Mouse (Mus musculus) midbrain, embryonic 16.5 days (tissue): ENCODE results near the gene Cacnb2. TPM values are rescaled to one million over a fixed set of nuclear protein-coding genes. Genes with fewer than 3 reads are reported as not detected.
A peak's percentile ranks its signal among the peaks of the same experiment; 100 is the strongest.

Source experiments
- ATAC-seq: fragments of 200-750 bp; cut with Nextera tagmentation; 2 replicates; pipeline ENCODE4 v1.8.0; 2017; ENCODE audit warnings: moderate TSS enrichment
- H3K27ac ChIP-seq: fragments of 300-500 bp; sonication (generic); 2 replicates; pipeline ENCODE4 v1.5.1; 2014; ENCODE audit warnings: mild to moderate bottlenecking, low read length, mixed read lengths
- H3K27me3 ChIP-seq: fragments of 300-500 bp; sonication (generic); 2 replicates; pipeline ENCODE4 v1.6.1; 2014; ENCODE audit warnings: low read depth, low read length, mixed read lengths; ENCODE audit not compliant: control insufficient read depth, insufficient read depth
- H3K36me3 ChIP-seq: fragments of 300-500 bp; sonication (generic); 2 replicates; pipeline ENCODE4 v1.6.1; 2014; ENCODE audit warnings: mild to moderate bottlenecking, low read length, moderate library complexity, mixed read lengths; ENCODE audit not compliant: control insufficient read depth, insufficient read depth
- H3K4me1 ChIP-seq: fragments of 300-500 bp; sonication (generic); 2 replicates; pipeline ENCODE4 v1.6.1; 2014; ENCODE audit warnings: mild to moderate bottlenecking, low read length, mixed read lengths; ENCODE audit not compliant: control insufficient read depth, insufficient read depth
- H3K4me2 ChIP-seq: fragments of 300-500 bp; sonication (generic); 2 replicates; pipeline ENCODE4 v1.6.1; 2014; ENCODE audit warnings: mild to moderate bottlenecking, low read length, mixed read lengths
- H3K4me3 ChIP-seq: fragments of 300-500 bp; sonication (generic); 2 replicates; pipeline ENCODE4 v1.5.1; 2014; ENCODE audit warnings: low read depth, mild to moderate bottlenecking, low read length, moderate library complexity, mixed read lengths
- H3K9ac ChIP-seq: fragments of 300-500 bp; sonication (generic); 2 replicates; pipeline ENCODE4 v1.6.1; 2014; ENCODE audit warnings: low read depth, low read length, mixed read lengths
- H3K9me3 ChIP-seq: fragments of 300-500 bp; sonication (generic); replicated peaks from 2 replicates; pipeline ENCODE4 v1.6.1; 2014; ENCODE audit warnings: mild to moderate bottlenecking, low read length, mixed read lengths; ENCODE audit not compliant: control insufficient read depth, poor library complexity, severe bottlenecking
- WGBS: fragments of 180-500 bp; shearing (Covaris S2); extraction: QIAGEN DNeasy Blood & Tissue Kit; methylation state at CpG from one replicate; pipeline ENCODE4 v1.1.7; 2014; 5-methylcytosine and 5-hydroxymethylcytosine counted together
- polyA plus RNA-seq: library from polyadenylated mRNA; unstranded; fragments of >200 nt; fragmentation: Nextera tagmentation; extraction: Ambion mirVana; gene quantifications from 2 replicates; pipeline ENCODE4 v1.2.1, GENCODE M21; 2015

Gene Cacnb2
- polyA plus RNA-seq, 1 experiment from 2014 or later: 8.9 TPM

GRCm38 (mm10) chr2:14738927-14739326, 136.0 kb downstream of the Cacnb2 start:
- Histone ChIP-seq H3K27me3 (no peaks in the 10 kb centered on the region), H3K4me3 (peak overlapping the region; percentile 35), H3K9ac (peak overlapping the region; percentile 60; the same call in 1 of the 2 replicates), H3K4me1 (peaks cover 22% of the 10 kb centered on the region), H3K36me3 (no peaks in the 10 kb centered on the region), H3K4me2 (peak overlapping the region; percentile 52), H3K9me3 (no peaks in the 10 kb centered on the region), H3K27ac (peak overlapping the region; percentile 83)
- peak; percentile 87 for ATAC-seq
- WGBS: 30% methylated on average over 9 of the region's 9 CpGs

GRCm38 (mm10) chr2:14739510-14739909, 136.6 kb downstream of the Cacnb2 start:
- peak overlapping the region; percentile 52 for H3K4me2 ChIP-seq
- no peaks in the 10 kb centered on the region for H3K9me3 ChIP-seq
- peak overlapping the region; percentile 35 for H3K4me3 ChIP-seq
- H3K27ac ChIP-seq: peak overlapping the region; percentile 83
- WGBS: 73% methylated on average over 15 of the region's 15 CpGs
- no peaks in the 10 kb centered on the region for H3K27me3 ChIP-seq
- peak overlapping the region; percentile 60 for H3K9ac ChIP-seq
- peak; percentile 62 for ATAC-seq
- no peaks in the 10 kb centered on the region for H3K36me3 ChIP-seq
- H3K4me1 ChIP-seq: peaks cover 22% of the 10 kb centered on the region

- peak; percentile 84 for ATAC-seq
- 2% methylated on average over 7 of the region's 7 CpGs for WGBS
These were observed 137.5 kb downstream of the Cacnb2 start for GRCm38 (mm10) chr2:14740359-14740758.

GRCm38 (mm10) chr2:14744761-14745160, 141.9 kb downstream of the Cacnb2 start:
- Histone ChIP-seq H3K9ac (no peak overlapping the region), H3K4me2 (no peak overlapping the region), H3K27me3 (no peaks in the 10 kb centered on the region), H3K4me1 (peaks cover 6% of the 10 kb centered on the region; the same call in 1 of the 2 replicates), H3K36me3 (no peaks in the 10 kb centered on the region), H3K27ac (no peak overlapping the region), H3K4me3 (no peak overlapping the region), H3K9me3 (no peaks in the 10 kb centered on the region)
- no peak for ATAC-seq
- 80% methylated on average over 1 of the region's 1 CpGs for WGBS

More at GRCm38 (mm10) chr2:14740359-14740758, 137.5 kb downstream of the Cacnb2 start:
- no peaks in the 10 kb centered on the region for H3K27me3 ChIP-seq
- H3K4me2 ChIP-seq: peak overlapping the region; percentile 52
- H3K4me1 ChIP-seq: peaks cover 22% of the 10 kb centered on the region
- H3K36me3 ChIP-seq: no peaks in the 10 kb centered on the region
- H3K9ac ChIP-seq: peak overlapping the region; percentile 60
- H3K9me3 ChIP-seq: no peaks in the 10 kb centered on the region
- H3K27ac ChIP-seq: peak overlapping the region; percentile 83
- H3K4me3 ChIP-seq: peak overlapping the region; percentile 35

DNA sequence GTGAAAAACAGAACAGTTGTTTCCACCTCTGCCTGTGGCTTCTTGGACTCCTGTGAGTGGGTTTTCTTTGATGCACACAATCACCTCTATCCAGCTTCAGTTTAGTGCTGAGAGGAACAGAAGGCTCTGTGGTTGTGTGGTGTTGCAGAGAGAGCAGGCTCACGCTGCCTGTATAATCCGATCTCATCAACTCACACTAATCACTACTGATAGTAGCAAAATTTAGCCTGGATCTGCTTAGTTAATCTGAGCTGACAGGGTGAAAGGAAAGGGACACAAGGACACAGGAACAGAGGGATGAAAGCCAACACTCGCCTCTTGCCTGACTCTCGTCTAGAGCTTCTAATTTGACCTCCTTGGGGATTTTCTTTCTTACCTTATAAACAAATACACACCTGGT, 160.0 kb downstream of the Cacnb2 start:
- H3K9me3 ChIP-seq: no peaks in the 10 kb centered on the region
- ATAC-seq: peak; percentile 60
- WGBS: 32% methylated on average over 4 of the region's 4 CpGs
- no peak overlapping the region for H3K4me3 ChIP-seq
- peaks cover 9% of the 10 kb centered on the region; the same call in 1 of the 2 replicates for H3K4me1 ChIP-seq
- no peaks in the 10 kb centered on the region for H3K27me3 ChIP-seq
- no peak overlapping the region for H3K4me2 ChIP-seq
- no peak overlapping the region for H3K9ac ChIP-seq
- no peaks in the 10 kb centered on the region for H3K36me3 ChIP-seq
- 0 out of 2 replicates have a peak overlapping the region, but pooled peaks have one; percentile 5 for H3K27ac ChIP-seq

GRCm38 (mm10) chr2:14763931-14764330, 161.0 kb downstream of the Cacnb2 start:
- Histone ChIP-seq H3K9me3 (no peaks in the 10 kb centered on the region), H3K4me2 (no peak overlapping the region), H3K4me1 (peaks cover 9% of the 10 kb centered on the region; the same call in 1 of the 2 replicates), H3K27me3 (no peaks in the 10 kb centered on the region), H3K4me3 (no peak overlapping the region), H3K9ac (no peak overlapping the region), H3K36me3 (no peaks in the 10 kb centered on the region), H3K27ac (no peak overlapping the region)
- 78% methylated on average over 6 of the region's 6 CpGs for WGBS
- ATAC-seq: no peak

DNA sequence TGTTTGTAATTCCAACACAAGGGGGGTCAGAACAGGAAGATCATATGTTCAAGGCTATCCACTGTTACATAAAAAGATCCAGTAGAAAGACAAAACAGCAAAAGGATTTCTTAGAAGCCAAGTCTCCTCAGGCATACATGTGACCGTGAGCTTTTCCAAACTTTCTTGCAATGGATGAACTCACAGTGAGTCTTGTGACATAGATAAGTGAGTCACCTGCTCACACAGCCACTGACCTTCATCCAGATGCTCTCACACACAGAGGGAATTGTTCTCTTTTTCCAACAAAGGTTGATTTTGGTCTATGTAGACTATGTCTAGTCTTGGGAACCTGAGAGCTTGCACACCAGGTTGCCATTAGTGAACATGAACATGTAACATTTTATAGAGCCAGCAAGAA, 166.6 kb downstream of the Cacnb2 start:
- H3K27ac ChIP-seq: no peak overlapping the region
- H3K4me2 ChIP-seq: no peak overlapping the region
- no peaks in the 10 kb centered on the region for H3K27me3 ChIP-seq
- no peaks in the 10 kb centered on the region for H3K9me3 ChIP-seq
- H3K4me3 ChIP-seq: no peak overlapping the region
- 85% methylated on average over 1 of the region's 1 CpGs for WGBS
- ATAC-seq: no peak
- H3K4me1 ChIP-seq: no peaks in the 10 kb centered on the region
- no peak overlapping the region for H3K9ac ChIP-seq
- no peaks in the 10 kb centered on the region for H3K36me3 ChIP-seq

GRCm38 (mm10) chr2:14770635-14771034, 167.7 kb downstream of the Cacnb2 start:
- H3K4me3 ChIP-seq: no peak overlapping the region
- ATAC-seq: no peak
- no peaks in the 10 kb centered on the region for H3K27me3 ChIP-seq
- no peaks in the 10 kb centered on the region for H3K9me3 ChIP-seq
- no peak overlapping the region for H3K27ac ChIP-seq
- H3K4me1 ChIP-seq: 0 out of 2 replicates have a peak, but pooled peaks cover 5% of the 10 kb centered on the region
- WGBS: 83% methylated on average over 4 of the region's 4 CpGs
- no peaks in the 10 kb centered on the region for H3K36me3 ChIP-seq
- no peak overlapping the region for H3K9ac ChIP-seq
- H3K4me2 ChIP-seq: no peak overlapping the region

GRCm38 (mm10) chr2:14774375-14774774, 171.5 kb downstream of the Cacnb2 start:
- 0 out of 2 replicates have a peak, but pooled peaks cover 5% of the 10 kb centered on the region for H3K4me1 ChIP-seq
- H3K27ac ChIP-seq: peak overlapping the region; percentile 70
- H3K9ac ChIP-seq: no peak overlapping the region
- peak; percentile 67 for ATAC-seq
- H3K4me3 ChIP-seq: no peak overlapping the region
- 59% methylated on average over 1 of the region's 1 CpGs for WGBS
- H3K9me3 ChIP-seq: no peaks in the 10 kb centered on the region
- no peaks in the 10 kb centered on the region for H3K36me3 ChIP-seq
- H3K27me3 ChIP-seq: no peaks in the 10 kb centered on the region
- no peak overlapping the region for H3K4me2 ChIP-seq
